Mouse (Mus musculus) olfactory bulb, adult 2 months (tissue): ENCODE measurements around the gene Lhfp.

Source experiments
- CTCF ChIP-seq: fragments of 200-500 bp; IDR thresholded peaks from 2 replicates; pipeline ENCODE4 v1.5.1; 2012; ENCODE audit warnings: low read depth, mild to moderate bottlenecking, low read length, moderate library complexity; ENCODE audit not compliant: insufficient read depth
- POLR2A ChIP-seq: fragments of 200-500 bp; IDR thresholded peaks from 2 replicates; pipeline ENCODE4 v1.6.1; 2012; ENCODE audit warnings: mild to moderate bottlenecking, low read depth, low read length, moderate library complexity; ENCODE audit not compliant: insufficient read depth

DNA sequence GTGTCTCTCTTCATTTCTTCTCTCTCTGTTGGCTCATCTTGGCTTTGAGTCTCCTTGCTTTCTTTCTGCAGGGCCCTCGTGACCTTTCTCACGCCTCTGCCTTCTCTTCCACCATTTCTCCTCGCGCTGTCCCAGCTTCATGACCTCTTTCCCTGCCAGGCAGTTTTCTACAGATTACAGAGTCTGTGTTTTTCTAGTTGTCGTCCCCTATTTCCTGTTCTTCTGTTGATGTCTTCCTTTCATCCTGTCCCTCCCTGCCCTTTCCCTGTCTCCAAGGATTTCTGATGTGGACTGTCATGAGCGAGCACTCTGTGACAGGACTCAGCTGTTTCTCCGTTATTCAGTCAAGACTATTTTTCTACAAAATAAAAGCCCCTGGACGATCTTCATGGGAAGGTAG is 124.7 kb downstream of the Lhfp start:
- no peak for TF ChIP-seq CTCF
- TF ChIP-seq POLR2A = no peak
